Mouse (Mus musculus) ovary, postnatal 14 days (tissue): ENCODE measurements at regions not wholly inside any gene's neighbourhood (a gene's known extent, or its start where the extent isn't known, plus 50 kb on each side); places are given as distances from the start of the nearest gene placed in this dataset.
"Not testable (repeated sequence)": the region's sequence is repeated elsewhere in the genome, so short reads cannot be mapped to it uniquely, and the experiment has no call there.

Experiments used
- DNase-seq: peaks from one replicate; pipeline ENCODE4 v3.0.0; 2022; ENCODE audit warnings: low spot score

GRCm38 (mm10) chr12:79989582-79990110, 123.2 kb downstream of the Zfp36l1 start:
- DNase-seq = no peak

GRCm38 (mm10) chr12:79988401-79989358, 124.1 kb downstream of the Zfp36l1 start:
- no peak for DNase-seq

- no peak for DNase-seq
These were observed 126.4 kb downstream of the Zfp36l1 start for GRCm38 (mm10) chr12:79986241-79986976.

- no peak for DNase-seq
These were observed 127.6 kb downstream of the Zfp36l1 start for GRCm38 (mm10) chr12:79984985-79985747.

GRCm38 (mm10) chr12:79984025-79984790, 128.6 kb downstream of the Zfp36l1 start:
- no peak for DNase-seq

- no peak for DNase-seq
These were observed 129.6 kb downstream of the Zfp36l1 start for GRCm38 (mm10) chr12:79983232-79983631.

- DNase-seq = not testable (repeated sequence)
These were observed 130.3 kb downstream of the Zfp36l1 start for GRCm38 (mm10) chr12:79982497-79982896.

GRCm38 (mm10) chr12:79980711-79981110, 132.1 kb downstream of the Zfp36l1 start:
- DNase-seq = no peak

- no peak for DNase-seq
These were observed 135.7 kb downstream of the Zfp36l1 start for GRCm38 (mm10) chr12:79977136-79977535.

GRCm38 (mm10) chr12:79975466-79976239, 137.2 kb downstream of the Zfp36l1 start:
- DNase-seq = no peak

- no peak for DNase-seq
These were observed 137.8 kb downstream of the Zfp36l1 start for GRCm38 (mm10) chr12:79975050-79975449.

GRCm38 (mm10) chr12:79974530-79974929, 138.3 kb downstream of the Zfp36l1 start:
- DNase-seq = no peak

GRCm38 (mm10) chr12:79973566-79974230, 139.1 kb downstream of the Zfp36l1 start:
- DNase-seq = no peak

- no peak for DNase-seq
These were observed 141.8 kb downstream of the Zfp36l1 start for GRCm38 (mm10) chr12:79970981-79971390.

- no peak for DNase-seq
These were observed 142.4 kb downstream of the Zfp36l1 start for GRCm38 (mm10) chr12:79970227-79970901.

- DNase-seq = no peak
These were observed 143.2 kb downstream of the Zfp36l1 start for GRCm38 (mm10) chr12:79969346-79970226.

- DNase-seq = no peak
These were observed 144.1 kb downstream of the Zfp36l1 start for GRCm38 (mm10) chr12:79968676-79969075.
